Mouse (Mus musculus) fat pad, adult 2 months (tissue): ENCODE data around the gene Snx6.
"Not testable (repeated sequence)": the region's sequence is repeated elsewhere in the genome, so short reads cannot be mapped to it uniquely, and the experiment has no call there.

Experiments used
- DNase-seq: peaks from one replicate; pipeline ENCODE4 v3.0.0-alpha.2; 2011; ENCODE audit warnings: low read depth, low spot score; ENCODE audit errors: extremely low read depth

The Snx6 gene

DNA sequence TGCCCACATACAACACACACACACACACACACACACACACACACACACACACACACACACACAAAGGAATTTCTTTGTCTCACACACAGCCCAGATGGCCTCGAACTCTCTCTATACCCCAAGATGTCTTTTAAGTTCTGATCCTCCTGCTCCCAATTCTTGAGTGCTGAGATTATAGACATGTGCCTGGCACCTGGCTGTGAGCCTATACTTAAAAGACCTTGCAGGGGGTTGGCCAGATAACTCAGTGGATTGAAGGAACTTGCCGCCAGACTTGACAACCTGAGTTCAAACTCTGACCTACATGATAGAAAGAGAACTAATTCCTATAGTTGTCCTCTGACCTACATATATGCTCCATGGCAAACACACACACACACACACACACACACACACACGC is 8.0 kb upstream of the Snx6 start:
- no peak for DNase-seq

GRCm38 (mm10) chr12:54796516-54797195 is 1.2 kb upstream of the Snx6 start:
- no peak for DNase-seq

DNA sequence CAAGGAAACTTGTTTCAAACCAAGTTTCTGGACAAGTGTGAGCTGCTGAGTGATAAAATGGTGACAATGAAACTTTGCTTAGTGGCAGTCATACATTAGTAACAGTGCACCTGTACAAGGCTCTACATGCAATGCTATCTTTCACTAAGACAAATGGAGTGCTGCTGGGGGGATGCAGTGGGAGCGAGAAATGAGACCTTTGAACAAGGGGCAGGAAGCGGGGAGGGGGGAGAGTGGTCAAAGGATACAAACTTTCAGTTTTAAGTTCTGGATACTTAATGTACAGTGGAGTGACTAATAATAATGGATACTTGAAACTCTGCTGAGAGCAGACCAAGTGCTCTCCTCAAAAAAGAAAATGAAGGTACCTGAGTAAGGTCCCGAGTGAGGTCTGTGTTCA is 1.1 kb downstream of the Snx6 start:
- DNase-seq, result no peak

DNA sequence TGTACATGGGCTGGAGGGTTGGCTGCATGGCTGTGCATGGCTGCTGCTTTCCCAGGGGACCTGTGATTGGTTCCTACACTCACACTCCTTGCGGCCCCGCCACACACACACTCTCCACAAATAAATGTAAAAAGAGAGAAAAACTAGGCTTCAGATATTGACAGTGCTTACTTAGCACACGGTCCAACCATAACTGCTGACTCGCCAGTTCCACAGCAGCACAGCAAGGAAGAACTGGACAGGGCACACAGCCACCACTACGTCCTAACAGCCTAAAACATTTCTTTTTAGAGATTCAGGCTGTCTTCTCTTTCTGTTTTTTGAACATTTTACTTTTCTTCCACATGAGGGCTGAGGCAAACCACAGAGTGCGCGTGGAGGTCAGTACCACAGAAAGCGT is 4.0 kb downstream of the Snx6 start:
- no peak for DNase-seq

- DNase-seq, result no peak
Observed at GRCm38 (mm10) chr12:54789346-54790143, 6.0 kb downstream of the Snx6 start.

DNA sequence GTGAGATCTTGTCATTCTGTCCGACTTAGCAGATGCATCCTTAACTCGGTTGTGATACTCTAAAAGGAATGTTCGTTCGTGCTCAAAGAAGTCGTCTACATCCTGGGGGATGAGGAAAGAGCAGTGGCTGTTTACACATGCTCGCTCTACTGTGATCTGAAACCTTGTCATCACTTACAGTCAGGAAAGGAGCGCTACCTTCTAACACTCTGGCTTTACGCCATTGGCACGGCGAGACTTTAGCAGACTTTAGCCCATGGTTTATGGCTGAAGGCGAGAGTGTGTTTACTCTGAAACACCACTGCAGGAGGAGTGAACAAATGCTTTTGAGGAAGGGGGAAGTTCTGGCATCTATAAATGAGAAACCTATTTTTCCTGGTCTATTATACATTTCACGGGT is 31.9 kb downstream of the Snx6 start:
- no peak for DNase-seq

DNA sequence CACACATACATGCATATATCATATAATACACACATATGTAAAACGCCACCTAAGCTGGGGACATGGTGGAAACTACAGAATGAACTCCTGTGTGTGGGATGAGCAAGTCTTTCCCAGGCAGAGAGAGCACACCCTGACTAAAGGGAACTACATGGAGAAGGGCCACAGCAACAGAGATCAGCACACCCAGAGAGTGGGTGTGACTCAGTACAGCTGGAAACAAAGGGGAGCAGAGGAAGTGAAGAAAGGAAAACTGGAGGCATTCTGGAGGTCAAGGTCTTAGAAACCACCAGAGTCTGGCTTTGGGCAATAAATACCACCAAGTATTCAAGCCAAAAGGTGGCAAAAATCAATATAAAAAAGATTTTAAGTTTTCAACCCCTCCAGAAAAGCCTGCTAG is 34.8 kb downstream of the Snx6 start:
- DNase-seq, result no peak

DNA sequence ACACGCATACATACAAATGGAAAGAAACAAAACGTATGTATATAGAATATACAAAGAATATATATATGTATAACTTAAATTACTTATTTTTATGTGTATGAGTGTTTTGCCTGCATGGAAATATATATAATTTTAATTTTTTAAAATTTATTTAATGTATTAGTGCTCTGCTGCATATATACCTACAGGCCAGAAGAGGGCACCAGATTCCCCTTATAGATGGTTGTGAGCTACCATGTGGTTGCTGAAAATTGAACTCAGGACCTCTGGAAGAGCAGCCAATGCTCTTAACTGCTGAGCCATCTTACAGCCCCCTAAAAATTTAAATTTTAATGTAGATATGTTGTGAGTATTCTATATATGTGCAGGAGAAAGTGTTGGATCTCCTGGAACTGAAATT is 36.7 kb downstream of the Snx6 start:
- no peak for DNase-seq

- no peak for DNase-seq
Observed at GRCm38 (mm10) chr12:54748647-54749046, 46.9 kb downstream of the Snx6 start.

DNA sequence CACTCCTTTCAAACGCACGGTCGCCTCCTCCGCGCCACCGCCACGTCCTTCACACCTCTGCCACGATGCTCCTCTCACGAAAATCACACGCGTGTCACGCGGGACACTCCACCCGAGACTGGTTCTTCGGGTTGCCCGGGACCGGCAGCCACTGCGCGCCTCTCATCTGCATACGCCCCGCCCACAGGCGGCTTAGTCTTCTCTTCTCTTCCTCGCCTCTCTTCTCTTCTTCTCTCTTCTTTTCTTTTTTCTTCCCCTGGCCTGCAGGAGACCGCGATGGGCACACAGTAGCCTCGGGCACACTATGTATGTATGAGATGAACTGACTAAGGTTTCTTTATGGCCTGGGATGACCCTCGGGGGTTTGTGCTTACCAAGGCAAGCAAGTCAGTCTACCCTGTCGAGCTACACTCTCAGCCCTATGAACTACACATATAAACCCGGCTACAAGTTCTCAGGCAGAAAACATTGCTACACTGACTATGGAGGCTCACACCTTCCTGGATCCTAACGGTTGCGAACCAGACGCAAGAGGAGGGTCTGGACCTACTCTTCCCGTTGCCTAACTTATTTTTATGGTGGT is 56.8 kb downstream of the Snx6 start:
- not testable (repeated sequence) for DNase-seq

- not testable (repeated sequence) for DNase-seq
Observed at GRCm38 (mm10) chr12:54737891-54738660, 57.4 kb downstream of the Snx6 start.

- not testable (repeated sequence) for DNase-seq
Observed at GRCm38 (mm10) chr12:54734307-54735131, 61.0 kb downstream of the Snx6 start.

DNA sequence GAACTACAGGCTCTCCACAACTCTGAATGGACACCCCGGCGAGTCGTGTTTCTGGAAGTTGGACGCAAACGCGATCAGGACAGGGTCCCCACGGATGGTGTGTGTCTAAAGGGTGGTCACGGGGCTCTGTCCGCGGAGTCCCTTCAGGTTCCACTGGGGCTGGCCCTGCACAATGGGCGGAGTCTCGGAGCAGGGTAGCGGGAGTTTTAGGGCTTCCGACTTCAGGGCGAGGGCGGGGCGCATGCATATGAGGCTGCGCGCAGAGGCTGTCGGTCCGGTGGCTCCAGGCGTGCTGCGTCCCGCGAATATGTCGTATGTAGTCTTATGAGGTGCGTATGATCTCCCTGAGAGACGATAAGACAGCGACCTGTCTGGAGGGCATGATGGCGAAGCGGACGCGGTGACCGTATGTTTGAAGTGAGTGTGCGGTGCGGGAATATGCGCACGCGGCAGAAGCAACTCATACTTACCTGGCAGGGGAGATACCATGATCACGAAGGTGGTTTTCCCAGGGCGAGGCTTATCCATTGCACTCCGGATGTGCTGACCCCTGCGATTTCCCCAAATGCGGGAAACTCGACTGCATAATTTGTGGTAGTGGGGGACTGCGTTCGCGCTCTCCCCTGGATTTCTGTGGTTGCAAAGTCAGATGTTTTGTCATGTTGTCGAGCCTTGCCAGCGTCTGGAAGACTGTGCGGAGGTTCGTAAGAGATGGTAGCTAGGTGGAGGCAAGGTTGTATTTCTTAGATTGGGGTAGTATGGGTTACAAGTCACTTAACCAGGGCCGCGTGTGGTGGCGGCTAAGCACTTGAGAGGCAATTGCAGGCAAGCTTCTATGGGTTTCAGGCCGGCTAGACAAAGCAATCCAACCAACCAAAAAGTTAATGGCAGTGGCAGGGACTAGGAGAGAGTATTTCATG is 66.1 kb downstream of the Snx6 start:
- DNase-seq, result not testable (repeated sequence)

DNA sequence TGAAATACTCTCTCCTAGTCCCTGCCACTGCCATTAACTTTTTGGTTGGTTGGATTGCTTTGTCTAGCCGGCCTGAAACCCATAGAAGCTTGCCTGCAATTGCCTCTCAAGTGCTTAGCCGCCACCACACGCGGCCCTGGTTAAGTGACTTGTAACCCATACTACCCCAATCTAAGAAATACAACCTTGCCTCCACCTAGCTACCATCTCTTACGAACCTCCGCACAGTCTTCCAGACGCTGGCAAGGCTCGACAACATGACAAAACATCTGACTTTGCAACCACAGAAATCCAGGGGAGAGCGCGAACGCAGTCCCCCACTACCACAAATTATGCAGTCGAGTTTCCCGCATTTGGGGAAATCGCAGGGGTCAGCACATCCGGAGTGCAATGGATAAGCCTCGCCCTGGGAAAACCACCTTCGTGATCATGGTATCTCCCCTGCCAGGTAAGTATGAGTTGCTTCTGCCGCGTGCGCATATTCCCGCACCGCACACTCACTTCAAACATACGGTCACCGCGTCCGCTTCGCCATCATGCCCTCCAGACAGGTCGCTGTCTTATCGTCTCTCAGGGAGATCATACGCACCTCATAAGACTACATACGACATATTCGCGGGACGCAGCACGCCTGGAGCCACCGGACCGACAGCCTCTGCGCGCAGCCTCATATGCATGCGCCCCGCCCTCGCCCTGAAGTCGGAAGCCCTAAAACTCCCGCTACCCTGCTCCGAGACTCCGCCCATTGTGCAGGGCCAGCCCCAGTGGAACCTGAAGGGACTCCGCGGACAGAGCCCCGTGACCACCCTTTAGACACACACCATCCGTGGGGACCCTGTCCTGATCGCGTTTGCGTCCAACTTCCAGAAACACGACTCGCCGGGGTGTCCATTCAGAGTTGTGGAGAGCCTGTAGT is 76.4 kb downstream of the Snx6 start:
- not testable (repeated sequence) for DNase-seq

DNA sequence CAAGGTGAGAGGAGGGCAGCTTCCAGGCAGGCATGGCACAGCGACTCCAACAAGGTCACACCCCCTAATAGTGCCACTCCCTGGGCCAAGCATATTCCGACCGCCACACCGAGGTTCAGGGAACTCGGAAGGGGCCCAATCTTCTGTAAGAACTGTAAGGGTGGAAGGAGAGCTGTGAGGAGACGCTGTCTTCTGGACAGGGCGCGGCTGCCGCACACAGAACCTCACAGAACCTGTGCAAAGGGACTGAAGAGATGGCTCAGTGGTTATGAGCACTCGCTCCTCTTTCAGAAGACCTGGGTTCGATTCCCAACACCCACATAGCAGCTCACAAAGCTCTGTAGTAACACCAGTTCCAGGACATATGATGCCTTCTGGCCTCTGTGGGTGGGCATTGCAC is 78.0 kb downstream of the Snx6 start:
- DNase-seq, result not testable (repeated sequence)

DNA sequence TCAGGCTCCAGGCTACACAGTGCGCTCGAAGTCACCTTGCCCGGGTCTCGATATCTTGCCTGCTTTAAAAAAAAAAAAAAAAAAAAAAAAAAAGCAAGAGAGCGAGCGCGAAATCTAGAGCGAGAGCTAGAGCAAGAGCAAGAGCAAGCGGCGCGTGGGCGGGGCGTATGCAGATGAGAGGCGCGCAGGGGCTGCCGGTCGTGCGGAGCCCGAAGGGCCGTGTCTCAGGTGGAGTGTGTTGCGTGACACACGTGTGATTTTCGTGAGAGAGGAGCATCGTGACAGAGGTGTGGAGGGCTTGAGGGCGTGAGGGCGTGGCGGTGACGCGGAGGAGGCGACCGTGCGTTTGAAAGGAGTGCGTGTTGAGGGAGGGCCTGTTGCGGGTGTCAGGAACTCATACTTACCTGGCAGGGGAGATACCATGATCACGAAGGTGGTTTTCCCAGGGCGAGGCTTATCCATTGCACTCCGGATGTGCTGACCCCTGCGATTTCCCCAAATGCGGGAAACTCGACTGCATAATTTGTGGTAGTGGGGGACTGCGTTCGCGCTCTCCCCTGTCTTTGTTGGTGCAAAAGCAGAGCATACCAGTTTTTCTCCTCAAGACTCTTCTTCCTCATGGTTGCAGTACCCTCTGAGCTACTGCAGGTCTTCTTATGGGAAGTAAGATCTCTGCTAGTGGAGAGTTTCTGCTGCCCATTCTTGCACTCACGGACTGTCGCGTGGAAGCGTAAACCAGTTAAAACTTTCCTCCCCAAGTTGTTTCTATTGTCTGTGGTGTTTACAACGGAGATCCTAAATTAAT is 81.5 kb downstream of the Snx6 start:
- not testable (repeated sequence) for DNase-seq

- not testable (repeated sequence) for DNase-seq
Observed at GRCm38 (mm10) chr12:54710494-54710879, 85.0 kb downstream of the Snx6 start.
